Comparison of ENCODE assay signal across 18 mouse cellular contexts in the genomic region with DNA sequence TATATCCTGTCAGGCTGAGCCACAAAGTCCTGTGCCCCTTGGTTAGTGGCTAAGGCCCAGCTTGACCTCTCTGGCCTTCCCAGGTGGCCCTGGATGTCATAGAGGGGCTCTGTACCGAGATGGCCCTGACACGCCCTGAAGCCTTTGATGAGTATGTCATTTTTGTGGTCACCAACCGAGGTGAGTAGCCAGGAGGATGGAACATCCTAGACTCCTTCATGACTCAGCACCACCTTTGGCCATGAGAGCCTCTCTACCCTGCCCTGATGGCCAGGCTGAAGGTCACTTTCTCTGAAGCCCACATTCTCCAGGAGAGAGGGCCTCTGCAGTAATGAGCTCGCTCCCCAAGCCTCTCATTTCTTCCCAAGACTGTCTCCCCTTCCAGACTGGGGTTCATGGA. TPM values are rescaled to one million over a fixed set of nuclear protein-coding genes. Genes with fewer than 3 reads are reported as not detected.
"Had no signal": no experiment of that assay in that cellular context is flagged by ENCODE, and none has a peak within 500 bp of the region (broad histone marks: within the 10 kb centered on the region; RNA-seq: fewer than 3 reads in every experiment).

No protein-coding gene starts in this region.

- H3K4me1 ChIP-seq: intestine, embryonic 15.5 days; liver, embryonic 13.5 days; midbrain, embryonic 13.5 days; neural tube, embryonic 13.5 days; stomach, embryonic 15.5 days had no signal

- H3K9me3 ChIP-seq: intestine, embryonic 15.5 days; limb, embryonic 10.5 days; limb, embryonic 13.5 days; liver, embryonic 13.5 days; midbrain, embryonic 13.5 days; neural tube, embryonic 13.5 days; stomach, embryonic 15.5 days had no signal

- H3K9ac ChIP-seq: intestine, embryonic 15.5 days; limb, embryonic 13.5 days; liver, embryonic 13.5 days; midbrain, embryonic 13.5 days; neural tube, embryonic 13.5 days; stomach, embryonic 15.5 days had no signal

- H3K4me3 ChIP-seq: intestine, embryonic 15.5 days; limb, embryonic 10.5 days; limb, embryonic 13.5 days; liver, embryonic 13.5 days; midbrain, embryonic 13.5 days; myocyte; neural tube, embryonic 13.5 days; stomach, embryonic 15.5 days had no signal

- H3K27ac ChIP-seq: intestine, embryonic 15.5 days; limb, embryonic 10.5 days; limb, embryonic 13.5 days; liver, embryonic 13.5 days; midbrain, embryonic 13.5 days; neural tube, embryonic 13.5 days; stomach, embryonic 15.5 days had no signal

- ATAC-seq: intestine, embryonic 15.5 days; midbrain, embryonic 13.5 days; midbrain, embryonic 16.5 days had no signal

- H3K4me2 ChIP-seq: intestine, embryonic 15.5 days; limb, embryonic 13.5 days; liver, embryonic 13.5 days; midbrain, embryonic 13.5 days; neural tube, embryonic 13.5 days; stomach, embryonic 15.5 days had no signal

- DNase-seq: liver; liver, embryonic 13.5 days; lung, adult 2 months; lung, postnatal 14 days; lung, postnatal 4 days; retina, postnatal 1 day; right cerebral cortex, postnatal 25 days; spleen, adult 18-20 months; thymus, adult 18-20 months; thymus, postnatal 36 days had no signal

- H3K27me3 ChIP-seq: intestine, embryonic 15.5 days; limb, embryonic 13.5 days; midbrain, embryonic 13.5 days; neural tube, embryonic 13.5 days; stomach, embryonic 15.5 days had no signal

- H3K36me3 ChIP-seq: intestine, embryonic 15.5 days; limb, embryonic 10.5 days; limb, embryonic 13.5 days; liver, embryonic 13.5 days; midbrain, embryonic 13.5 days; neural tube, embryonic 13.5 days; stomach, embryonic 15.5 days had no signal

RNA-seq across cellular contexts. Expression of a gene that starts 49.2 kb away (rescaled TPM):
- polyA plus RNA-seq: myocyte had no signal
